ENCODE assay signal across 19 mouse cellular contexts in genomic region chr3:143595081-143595480, GRCm38 (mm10).
DNase-seq lines count a peak whose midpoint lies in the region; ATAC-seq and TF ChIP-seq lines count a peak whose summit lies in the region.
"Had no signal": no experiment of that assay in that cellular context is flagged by ENCODE, and none has a peak within 500 bp of the region (broad histone marks: within the 10 kb centered on the region; RNA-seq: fewer than 3 reads in every experiment).

No protein-coding gene starts in this region.

- TF ChIP-seq CTCF in left cerebral cortex, adult 2 months (IDR thresholded peaks at IDR 0.05) = no peak
- no peak for TF ChIP-seq CTCF in midbrain, postnatal 0 days (IDR thresholded peaks at IDR 0.05)

- H3K27ac ChIP-seq in heart, embryonic 13.5 days (replicated peaks) = 0 out of 2 replicates have a peak overlapping the region, but pooled peaks have one; percentile 1
- H3K27ac ChIP-seq in heart, embryonic 10.5 days = no peak overlapping the region
- H3K27ac ChIP-seq in left cerebral cortex, adult 2 months = peak overlapping the region; percentile 93
- no peak overlapping the region for H3K27ac ChIP-seq in midbrain, embryonic 11.5 days (ENCODE audit: low read depth, low read length)
- H3K27ac ChIP-seq in midbrain, postnatal 0 days (ENCODE audit: low read depth, low read length) = no peak overlapping the region
- H3K27ac ChIP-seq: embryonic facial prominence, embryonic 10.5 days; forebrain, embryonic 15.5 days; heart, embryonic 15.5 days; hindbrain, embryonic 13.5 days; hindbrain, postnatal 0 days had no signal

- H3K9ac ChIP-seq in heart, embryonic 13.5 days = no peak overlapping the region
- H3K9ac ChIP-seq in midbrain, embryonic 11.5 days (ENCODE audit: low read length) = no peak overlapping the region
- no peak overlapping the region for H3K9ac ChIP-seq in midbrain, postnatal 0 days (replicated peaks; ENCODE audit: low read length, poor library complexity, severe bottlenecking)
- H3K9ac ChIP-seq: forebrain, embryonic 15.5 days; heart, embryonic 15.5 days; hindbrain, embryonic 13.5 days had no signal

- peaks cover 32% of the 10 kb centered on the region for H3K4me1 ChIP-seq in heart, embryonic 13.5 days
- peaks cover 13% of the 10 kb centered on the region for H3K4me1 ChIP-seq in heart, embryonic 10.5 days
- H3K4me1 ChIP-seq in midbrain, embryonic 11.5 days (ENCODE audit: control insufficient read depth, insufficient read depth, low read length) = peaks cover 8% of the 10 kb centered on the region; the same call in 1 of the 2 replicates
- H3K4me1 ChIP-seq in midbrain, postnatal 0 days (ENCODE audit: insufficient read depth, low read length) = 0 out of 2 replicates have a peak, but pooled peaks cover 7% of the 10 kb centered on the region

- no peak for DNase-seq in cerebellum, adult 18-20 months
- no peak for DNase-seq in heart, embryonic 10.5 days (ENCODE audit: low spot score)
- no peak for DNase-seq in left cerebral cortex, adult 2 months (ENCODE audit: extremely low spot score in 1 of 2, low spot score in 2 of 2)
- DNase-seq in left cerebral cortex, adult 11 months (ENCODE audit: low spot score) = no peak
- peak; percentile 51 for DNase-seq in midbrain, embryonic 11.5 days (ENCODE audit: low spot score, missing footprints)
- DNase-seq in midbrain, postnatal 0 days (ENCODE audit: low spot score) = no peak
- DNase-seq: adrenal gland, postnatal 10 days; B cell, adult 2 months; gastrocnemius, postnatal 36 days; heart, postnatal 14 days had no signal

- H3K27me3 ChIP-seq in heart, embryonic 13.5 days (replicated peaks) = 0 out of 2 replicates have a peak, but pooled peaks cover 3% of the 10 kb centered on the region
- 0 out of 2 replicates have a peak, but pooled peaks cover 10% of the 10 kb centered on the region for H3K27me3 ChIP-seq in heart, embryonic 10.5 days (ENCODE audit: insufficient read depth, poor library complexity, severe bottlenecking)
- H3K27me3 ChIP-seq in midbrain, embryonic 11.5 days (ENCODE audit: control insufficient read depth, insufficient read depth, low read length) = no peaks in the 10 kb centered on the region; the same call in 1 of the 2 replicates
- no peaks in the 10 kb centered on the region for H3K27me3 ChIP-seq in midbrain, postnatal 0 days (ENCODE audit: insufficient read depth, low read length)
- H3K27me3 ChIP-seq: forebrain, embryonic 15.5 days; heart, embryonic 15.5 days; hindbrain, embryonic 13.5 days had no signal

- H3K9me3 ChIP-seq in heart, embryonic 13.5 days = no peaks in the 10 kb centered on the region
- H3K9me3 ChIP-seq in heart, embryonic 10.5 days = no peaks in the 10 kb centered on the region
- no peaks in the 10 kb centered on the region for H3K9me3 ChIP-seq in midbrain, embryonic 11.5 days (ENCODE audit: control insufficient read depth, low read length)
- no peaks in the 10 kb centered on the region for H3K9me3 ChIP-seq in midbrain, postnatal 0 days (ENCODE audit: low read length)
- H3K9me3 ChIP-seq: embryonic facial prominence, embryonic 10.5 days; forebrain, embryonic 15.5 days; heart, embryonic 15.5 days; hindbrain, embryonic 13.5 days had no signal

- 73% methylated on average over 2 of the region's 2 CpGs for WGBS in heart, embryonic 13.5 days
- 69% methylated on average over 2 of the region's 2 CpGs for WGBS in heart, embryonic 10.5 days
- WGBS in midbrain, embryonic 11.5 days = 88% methylated on average over 2 of the region's 2 CpGs
- WGBS in midbrain, postnatal 0 days = 74% methylated on average over 2 of the region's 2 CpGs

- ATAC-seq in cerebellum, adult (ENCODE audit: insufficient number of reproducible peaks, low FRiP score, low TSS enrichment) = peak; percentile 6; the same call in 1 of the 2 replicates
- ATAC-seq in heart, embryonic 13.5 days (ENCODE audit: extremely low read depth, insufficient number of reproducible peaks, low FRiP score, low TSS enrichment) = no peak
- ATAC-seq in midbrain, embryonic 11.5 days (ENCODE audit: low FRiP score) = no peak
- ATAC-seq in midbrain, postnatal 0 days (ENCODE audit: low FRiP score) = no peak
- ATAC-seq: CD4-positive, CD25-positive, alpha-beta regulatory T cell, adult 4 months; forebrain, embryonic 15.5 days; hindbrain, postnatal 0 days had no signal

- no peak overlapping the region for H3K4me3 ChIP-seq in heart, embryonic 13.5 days
- no peak overlapping the region for H3K4me3 ChIP-seq in heart, embryonic 10.5 days
- H3K4me3 ChIP-seq in left cerebral cortex, adult 2 months = no peak overlapping the region
- H3K4me3 ChIP-seq in midbrain, embryonic 11.5 days (ENCODE audit: low read depth, low read length) = no peak overlapping the region
- no peak overlapping the region for H3K4me3 ChIP-seq in midbrain, postnatal 0 days (ENCODE audit: low read depth, low read length)
- H3K4me3 ChIP-seq: embryonic facial prominence, embryonic 10.5 days; forebrain, embryonic 15.5 days; heart, embryonic 15.5 days; hindbrain, embryonic 13.5 days had no signal

- no peaks in the 10 kb centered on the region for H3K36me3 ChIP-seq in heart, embryonic 13.5 days
- H3K36me3 ChIP-seq in heart, embryonic 10.5 days = no peaks in the 10 kb centered on the region
- no peaks in the 10 kb centered on the region for H3K36me3 ChIP-seq in midbrain, embryonic 11.5 days (ENCODE audit: control insufficient read depth, insufficient read depth, low read length)
- H3K36me3 ChIP-seq in midbrain, postnatal 0 days (ENCODE audit: insufficient read depth, low read length) = no peaks in the 10 kb centered on the region
- H3K36me3 ChIP-seq: embryonic facial prominence, embryonic 10.5 days; forebrain, embryonic 15.5 days; G1E; heart, embryonic 15.5 days; hindbrain, embryonic 13.5 days had no signal

- intact Hi-C loops in left cerebral cortex, adult 2 months (cut with DNase I) = loop anchor here (2.0 to 10.0 kb wide), 6 partner anchors 117 to 607 kb away; no protein-coding TSS in a partner anchor

- H3K4me2 ChIP-seq in heart, embryonic 13.5 days = no peak overlapping the region
- no peak overlapping the region for H3K4me2 ChIP-seq in midbrain, embryonic 11.5 days
- no peak overlapping the region for H3K4me2 ChIP-seq in midbrain, postnatal 0 days (ENCODE audit: low read depth, low read length, poor library complexity, severe bottlenecking)
- H3K4me2 ChIP-seq: forebrain, embryonic 15.5 days; heart, embryonic 15.5 days; hindbrain, embryonic 13.5 days had no signal

Comparison
In these comparisons a context has a peak if more than half of its experiments do, and no peak if none do; other contexts are left out.
1. H3K27ac ChIP-seq: peak in heart, embryonic 13.5 days (single experiment) and left cerebral cortex, adult 2 months (single experiment); none in heart, embryonic 10.5 days (single experiment), midbrain, embryonic 11.5 days (single experiment) and midbrain, postnatal 0 days (single experiment).